Mouse (Mus musculus) C2C12 (cell line): ENCODE data around the gene Tmem106b. TPM values are rescaled to one million over a fixed set of nuclear protein-coding genes. Genes with fewer than 3 reads are reported as not detected.

Source experiments
- H3K27me3 ChIP-seq: one replicate; pipeline ENCODE4 v1.6.1; 2011; ENCODE audit not compliant: control insufficient read depth, insufficient read depth, insufficient read length
- H3K36me3 ChIP-seq: one replicate; pipeline ENCODE4 v1.6.1; 2011; ENCODE audit not compliant: control insufficient read depth, insufficient read depth
- H3K4me3 ChIP-seq: one replicate; pipeline ENCODE4 v1.5.1; 2011; ENCODE audit warnings: mild to moderate bottlenecking, control low read depth; ENCODE audit not compliant: poor library complexity, insufficient read depth, severe bottlenecking
- H3K79me2 ChIP-seq: one replicate; pipeline ENCODE4 v1.6.1; 2011; ENCODE audit not compliant: control insufficient read depth, insufficient read depth
- H3K79me3 ChIP-seq: one replicate; pipeline ENCODE4 v1.6.1; 2011; ENCODE audit warnings: low read depth, control low read depth
- H3ac ChIP-seq: one replicate; pipeline ENCODE3; 2011; ENCODE audit warnings: low read depth; ENCODE audit not compliant: control insufficient read depth, insufficient read length
- CEBPB ChIP-seq: IDR thresholded peaks from one replicate; pipeline ENCODE4 v1.6.1; 2011; ENCODE audit warnings: low read depth, mild to moderate bottlenecking, control low read depth, moderate library complexity
- CTCF ChIP-seq: IDR thresholded peaks from one replicate; pipeline ENCODE4 v1.5.1; 2011; ENCODE audit not compliant: control insufficient read depth, insufficient read depth, insufficient read length
- FOSL1 ChIP-seq: IDR thresholded peaks from one replicate; pipeline ENCODE4 v1.8.0; 2011; ENCODE audit warnings: mild to moderate bottlenecking, low read length; ENCODE audit not compliant: poor library complexity, insufficient read depth, severe bottlenecking
- MAX ChIP-seq: IDR thresholded peaks from one replicate; pipeline ENCODE4 v1.6.1; 2011; ENCODE audit warnings: mild to moderate bottlenecking, control low read depth
- MYOD1 ChIP-seq: IDR thresholded peaks from one replicate; pipeline ENCODE4 v1.6.1; 2011; ENCODE audit warnings: low read depth; ENCODE audit not compliant: control insufficient read depth, insufficient read length
- MYOG ChIP-seq: IDR thresholded peaks from one replicate; pipeline ENCODE4 v1.6.1; 2011; ENCODE audit not compliant: control insufficient read depth, insufficient read length; ENCODE audit errors: extremely low read depth
- USF1 ChIP-seq: IDR thresholded peaks from one replicate; pipeline ENCODE4 v1.6.1; 2011; ENCODE audit warnings: low read depth, mild to moderate bottlenecking, control low read depth, moderate library complexity
- polyA plus RNA-seq: library from polyadenylated mRNA; unstranded; fragments of >200 nt; fragmentation: generic; extraction: Trizol; gene quantifications from one replicate; pipeline ENCODE4 v1.2.1, GENCODE M21; 2012; ENCODE audit warnings: missing spikeins

Tmem106b gene
- polyA plus RNA-seq, 1 experiment: 7.9 TPM

DNA sequence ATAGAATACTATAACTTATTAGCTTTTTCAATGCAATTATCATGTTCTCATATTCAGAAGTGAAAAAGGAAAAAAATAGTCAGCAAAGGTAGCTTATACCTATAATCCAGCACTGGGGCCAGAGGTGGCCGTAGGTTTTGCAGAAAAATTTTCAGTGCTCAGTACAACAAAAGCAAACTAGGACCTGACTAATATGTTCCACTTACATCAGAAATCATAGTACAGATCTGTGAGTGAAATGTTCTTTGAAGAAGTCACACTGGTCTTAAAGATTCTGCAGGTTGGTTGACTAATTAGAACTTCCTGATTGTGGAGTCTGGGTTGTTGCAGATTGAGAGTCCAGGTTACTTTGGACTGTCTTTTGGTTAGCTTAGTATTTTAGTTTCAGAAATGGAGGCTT, 67.7 kb downstream of the Tmem106b start:
- H3K79me3 ChIP-seq: no peaks in the 10 kb centered on the region
- no peaks in the 10 kb centered on the region for H3K36me3 ChIP-seq
- no peaks in the 10 kb centered on the region for H3K27me3 ChIP-seq
- H3K79me2 ChIP-seq: no peaks in the 10 kb centered on the region
- no peak overlapping the region for H3K4me3 ChIP-seq
- TF ChIP-seq CTCF (no peak), CEBPB (no peak), USF1 (no peak), FOSL1 (no peak), MYOD1 (no peak), MAX (no peak), MYOG (no peak)
- no peak overlapping the region for H3ac ChIP-seq

Other genes with a start within 250 kb of the Tmem106b start
- 0.02 TPM for gene Vwde, start 155.2 kb downstream of the Tmem106b start, polyA plus RNA-seq